Mouse (Mus musculus) brain, embryonic 14.5 days (tissue): ENCODE measurements around the gene Cdc6.

Experiments
- CTCF ChIP-seq: fragments of 200-500 bp; IDR thresholded peaks from 2 replicates; pipeline ENCODE4 v1.5.1; 2012; ENCODE audit warnings: inconsistent platforms, mild to moderate bottlenecking, moderate library complexity, borderline replicate concordance; ENCODE audit not compliant: insufficient read depth, insufficient read length; ENCODE audit errors: extremely low read depth
- POLR2A ChIP-seq: fragments of 200-500 bp; IDR thresholded peaks from 2 replicates; pipeline ENCODE4 v1.6.1; 2012; ENCODE audit warnings: mild to moderate bottlenecking, inconsistent platforms, borderline replicate concordance; ENCODE audit not compliant: poor library complexity, insufficient read depth, insufficient read length, severe bottlenecking; ENCODE audit errors: extremely low read depth

DNA sequence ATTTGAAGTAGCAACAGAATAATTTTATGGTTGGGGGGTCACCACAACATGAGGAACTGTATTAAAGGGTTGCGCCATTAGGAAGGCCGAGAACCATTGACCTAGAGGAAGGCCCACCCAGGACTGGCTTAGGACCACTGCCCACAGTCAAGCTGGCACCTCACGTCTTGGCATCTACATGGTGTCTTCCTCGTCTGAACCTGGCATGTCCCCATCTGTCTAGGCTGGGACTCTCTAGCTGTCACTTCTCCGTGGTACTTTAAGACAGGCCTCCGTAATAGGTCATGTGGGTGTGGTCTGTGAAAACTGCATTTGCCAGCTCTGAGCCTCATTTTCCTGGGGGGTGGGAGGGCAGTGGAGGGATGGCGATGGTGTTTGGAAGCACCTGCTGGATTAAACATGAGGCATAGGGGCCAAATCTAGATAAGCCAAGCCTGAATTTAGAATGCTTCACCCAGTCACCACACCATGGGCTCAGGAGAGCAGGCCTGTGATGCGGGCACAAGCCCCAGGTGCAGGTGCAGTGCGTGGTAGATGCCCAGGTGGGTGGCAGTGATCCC, 65.3 kb downstream of the Cdc6 start:
- TF ChIP-seq CTCF (no peak), POLR2A (no peak)
